Mouse (Mus musculus) adrenal gland, postnatal 25 days (tissue): ENCODE results near the gene Rad9b. TPM values are rescaled to one million over a fixed set of nuclear protein-coding genes. Genes with fewer than 3 reads are reported as not detected.

ENCODE experiments used
- DNase-seq: peaks from one replicate; pipeline ENCODE4 v3.0.0; 2021; ENCODE audit warnings: mixed read lengths
- total RNA-seq: library from RNA; stranded (reverse); gene quantifications from 2 replicates; pipeline ENCODE4 v1.2.3, GENCODE M21; 2021

The Rad9b gene
- total RNA-seq, 1 experiment from 2014 or later: 3.9 TPM

DNA sequence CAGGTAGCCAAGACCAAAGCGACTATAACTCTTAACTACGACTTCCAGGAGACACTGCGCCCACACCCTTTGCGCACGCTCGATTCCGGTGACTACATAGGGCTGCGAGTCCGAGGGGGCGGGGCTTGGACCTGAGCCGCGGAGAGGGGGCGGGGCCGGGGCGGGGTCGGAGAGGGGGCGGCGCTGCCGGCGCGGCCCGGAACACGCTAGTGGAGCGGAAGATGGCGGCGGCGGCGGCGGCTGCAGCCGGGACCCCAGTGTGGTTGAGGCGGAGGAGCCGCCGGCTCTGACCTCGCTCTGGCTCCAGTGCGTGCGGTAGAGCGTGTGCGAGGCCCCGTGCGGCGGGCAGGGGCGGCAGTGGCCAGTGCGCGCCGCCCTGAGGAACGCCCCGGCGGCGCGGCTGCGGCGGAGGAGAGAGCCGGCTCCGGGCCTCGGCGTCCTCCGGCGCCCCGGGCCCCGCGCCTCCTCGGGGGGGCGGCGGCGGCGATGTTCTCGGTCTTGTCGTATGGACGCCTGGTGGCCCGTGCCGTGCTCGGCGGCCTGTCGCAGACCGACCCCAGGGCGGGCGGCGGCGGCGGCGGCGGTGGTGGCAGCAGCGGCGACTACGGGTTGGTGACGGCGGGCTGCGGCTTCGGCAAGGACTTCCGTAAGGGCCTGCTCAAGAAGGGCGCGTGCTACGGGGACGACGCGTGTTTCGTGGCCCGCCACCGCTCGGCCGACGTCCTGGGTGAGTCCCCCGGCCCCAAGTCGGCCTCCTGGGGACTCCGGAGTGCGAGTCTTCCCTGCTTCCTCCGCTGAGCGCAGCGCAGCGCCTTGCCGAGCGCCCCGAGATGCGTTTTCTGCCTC is 69.6 kb downstream of the Rad9b start, which contains the start of gene Pptc7:
Gene Pptc7 (plus strand): TSS at position 183 of the 846 bp plus-strand sequence.
- DNase-seq: peak; percentile 94

DNA sequence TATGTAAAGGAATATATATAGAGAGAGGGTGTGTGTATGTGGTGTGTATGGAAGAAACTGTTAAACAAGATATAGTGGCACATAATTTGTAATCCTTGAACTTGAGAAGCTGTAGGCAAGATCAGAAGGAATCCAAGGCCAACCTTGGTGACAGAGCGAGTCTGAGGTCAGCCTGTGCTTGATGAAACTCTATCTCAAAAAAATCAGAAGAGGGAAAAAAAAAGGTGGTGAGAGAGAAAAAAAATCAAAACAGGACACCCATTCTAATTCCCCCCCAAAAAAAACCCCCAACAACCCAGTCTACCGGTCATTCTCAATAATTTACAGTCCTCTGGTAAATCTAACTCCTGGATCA is 70.2 kb downstream of the Rad9b start:
- DNase-seq: no peak

DNA sequence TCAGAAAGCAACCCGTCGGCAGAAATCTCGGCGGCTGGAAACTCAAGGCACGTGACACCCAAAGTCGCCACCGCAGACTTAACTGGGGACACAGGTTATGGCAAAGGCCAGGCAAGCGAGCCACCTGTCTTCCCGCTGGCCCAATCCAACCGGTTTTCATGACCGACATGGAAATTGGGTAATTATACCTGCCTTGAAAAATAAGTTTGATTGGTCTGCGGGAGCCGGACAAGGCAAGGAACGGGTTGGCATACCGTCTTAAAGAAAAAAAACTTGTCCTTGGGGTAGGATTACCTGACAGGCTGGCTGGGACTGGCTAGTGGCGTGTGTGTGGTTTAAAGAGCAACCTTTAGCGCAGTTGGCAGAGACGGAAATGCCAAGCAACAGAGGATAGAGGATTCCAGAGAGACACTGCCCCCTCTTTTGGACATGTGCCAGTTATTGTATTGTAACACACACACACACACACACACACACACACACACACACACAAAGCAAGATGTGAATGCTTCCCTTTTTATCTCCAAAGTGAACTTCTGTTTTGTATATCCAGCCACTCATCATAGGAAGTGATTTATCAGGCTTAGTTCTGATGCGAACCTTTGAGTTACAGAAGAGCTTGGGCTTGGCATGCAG is 73.1 kb downstream of the Rad9b start:
- no peak for DNase-seq

DNA sequence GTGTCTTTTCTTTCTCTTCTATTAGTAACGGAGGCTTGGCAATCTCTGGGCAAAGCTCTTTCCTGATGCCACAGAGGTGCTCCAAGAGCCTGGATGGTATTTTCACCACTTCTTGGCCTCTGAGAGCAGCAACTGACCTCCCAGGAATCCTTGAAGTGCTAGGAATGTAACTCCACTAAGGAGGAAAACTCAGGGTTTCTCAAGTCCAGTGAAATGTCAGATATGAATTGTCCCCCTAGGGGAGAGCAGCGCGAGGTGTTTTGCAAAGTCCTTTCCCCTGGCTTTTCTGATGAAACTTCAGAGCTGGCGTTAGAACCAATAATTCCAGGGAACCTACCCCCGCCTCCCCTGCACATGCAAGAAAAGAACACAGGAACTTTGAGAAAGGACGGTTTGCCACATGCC is 73.6 kb downstream of the Rad9b start:
- no peak for DNase-seq

DNA sequence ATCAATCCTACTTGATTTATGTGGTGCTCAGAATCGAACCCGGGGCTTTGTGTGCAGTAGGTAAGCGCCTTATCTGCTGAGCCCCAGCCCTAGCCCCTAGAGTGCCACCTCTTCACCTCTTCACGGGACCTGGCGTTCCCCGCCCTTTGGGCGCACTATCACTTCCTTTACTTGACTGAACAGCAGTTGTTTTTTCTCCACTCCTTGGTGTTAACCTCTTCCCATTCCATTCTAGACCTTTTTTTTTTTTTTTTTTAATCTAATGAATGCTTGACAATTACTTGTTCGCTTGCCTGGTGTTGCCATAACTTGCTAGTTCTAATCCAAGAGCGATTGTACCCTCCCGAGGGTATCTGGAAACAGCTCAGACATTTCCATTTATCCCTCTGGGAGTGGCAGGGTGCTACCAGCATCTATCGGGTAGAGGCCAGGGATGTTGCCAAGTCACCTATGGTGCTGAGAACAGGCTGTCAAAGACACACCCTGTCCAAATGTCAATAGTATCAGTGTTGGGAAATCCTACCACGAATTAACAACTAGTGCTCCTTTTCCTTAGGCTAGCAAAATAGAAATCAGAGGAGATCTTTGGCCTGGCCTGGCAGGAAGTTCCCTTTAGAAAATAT is 74.1 kb downstream of the Rad9b start:
- DNase-seq: no peak

DNA sequence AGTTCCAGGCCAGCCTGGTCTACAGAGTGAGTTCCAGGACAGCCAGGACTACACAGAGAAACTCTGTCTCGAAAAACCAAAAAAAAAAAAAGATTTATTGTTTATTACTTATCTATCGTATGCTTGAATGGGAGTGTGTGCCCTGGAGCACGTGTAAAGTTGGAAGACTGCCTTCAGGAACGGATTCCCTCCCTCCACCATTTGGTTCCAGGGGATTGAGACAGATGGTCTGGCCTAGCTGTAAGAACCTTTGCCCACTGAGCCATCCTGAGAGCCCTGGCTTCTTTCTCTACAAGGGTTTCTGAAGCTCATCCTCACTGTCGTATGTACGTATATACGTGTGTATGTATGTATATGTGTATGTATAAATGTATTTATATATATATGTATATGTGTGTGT is 75.1 kb downstream of the Rad9b start:
- DNase-seq: no peak

DNA sequence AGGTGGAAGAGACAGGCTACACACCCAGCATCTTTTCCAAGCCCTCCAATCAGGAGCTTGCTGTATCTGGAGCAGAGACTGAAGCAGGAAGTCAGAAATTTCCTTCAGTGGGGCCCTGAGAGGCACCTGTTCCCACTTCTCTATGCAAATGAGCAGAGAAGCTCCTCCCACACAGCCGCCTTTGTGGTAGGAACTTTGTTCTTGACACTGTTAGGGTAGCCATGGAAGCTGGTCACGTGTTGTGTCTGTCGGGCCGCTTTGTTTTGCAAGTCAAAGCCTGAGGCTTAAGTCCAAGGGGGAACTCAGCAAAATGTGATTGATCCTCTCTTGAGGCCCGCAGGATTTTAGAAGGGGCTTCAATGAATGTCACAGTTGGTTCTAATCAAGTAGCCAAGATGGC is 79.2 kb downstream of the Rad9b start:
- no peak for DNase-seq

Other genes with a start within 250 kb of the Rad9b start
- gene Ccdc63, start 213.4 kb downstream of the Rad9b start, total RNA-seq: not detected in 2 replicates
- 182 and 186 TPM in 2 replicates for gene Ppp1cc, start 196.0 kb downstream of the Rad9b start, total RNA-seq
- gene Hvcn1, start 147.4 kb downstream of the Rad9b start, total RNA-seq: 0.81 and 1.9 TPM in 2 replicates
- gene Tctn1, start 89.8 kb downstream of the Rad9b start, total RNA-seq: 16.5 and 19.0 TPM in 2 replicates
- gene Pptc7, start 69.9 kb downstream of the Rad9b start, total RNA-seq: 48.2 and 52.6 TPM in 2 replicates
- 123 and 135 TPM in 2 replicates for gene Vps29, start 136 bp upstream of the Rad9b start, total RNA-seq
- gene Gpn3, start 17.6 kb upstream of the Rad9b start, total RNA-seq: 38.2 and 42.6 TPM in 2 replicates
- 31.3 and 32.1 TPM in 2 replicates for gene Fam216a, start 18.1 kb upstream of the Rad9b start, total RNA-seq
- gene Arpc3, start 37.6 kb upstream of the Rad9b start, total RNA-seq: 218 and 290 TPM in 2 replicates
- 43.6 and 46.0 TPM in 2 replicates for gene Anapc7, start 67.5 kb upstream of the Rad9b start, total RNA-seq
- 176 and 179 TPM in 2 replicates for gene Atp2a2, start 148.0 kb upstream of the Rad9b start, total RNA-seq